Mouse (Mus musculus) small intestine, adult 2 months (tissue): Measurements from ENCODE around the gene Slc5a5.

Experiments used
- CTCF ChIP-seq: fragments of 200-500 bp; IDR thresholded peaks from 2 replicates; pipeline ENCODE4 v1.5.1; 2012; ENCODE audit warnings: low read depth, mild to moderate bottlenecking, control low read depth, inconsistent platforms, low read length, moderate library complexity, mixed read lengths; ENCODE audit not compliant: insufficient replicate concordance, insufficient read length; ENCODE audit errors: extremely low read depth
- POLR2A ChIP-seq: fragments of 200-500 bp; IDR thresholded peaks from 2 replicates; pipeline ENCODE4 v1.6.1; 2012; ENCODE audit warnings: low read depth, mild to moderate bottlenecking, control low read depth, inconsistent platforms, low read length, moderate library complexity

- no peak for TF ChIP-seq POLR2A
- no peak for TF ChIP-seq CTCF
These were observed 3.9 kb upstream of the Slc5a5 start for GRCm38 (mm10) chr8:70896316-70897020.
